In the genomic region with DNA sequence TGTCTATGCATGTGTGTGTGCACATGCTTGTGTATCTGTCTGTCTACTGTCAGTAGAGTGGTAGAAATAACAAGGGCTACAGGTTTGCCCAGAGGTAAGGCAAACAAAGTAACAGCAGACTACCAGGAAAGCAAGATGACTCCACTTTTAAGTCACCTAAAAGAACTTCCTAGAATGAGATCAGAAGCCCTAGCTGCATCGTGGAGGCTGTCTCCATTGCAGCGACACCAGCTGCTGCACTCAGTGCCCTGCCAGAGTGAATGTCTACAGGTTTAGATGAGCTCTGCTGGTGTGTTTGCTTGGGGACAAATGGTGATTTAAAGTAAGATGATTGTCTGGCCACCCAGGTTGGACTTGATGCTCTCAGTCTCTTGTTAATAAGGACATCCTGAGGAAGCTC, we compare ENCODE assay signal across 20 mouse cellular contexts. TPM values are rescaled to one million over a fixed set of nuclear protein-coding genes. Genes with fewer than 3 reads are reported as not detected.
DNase-seq lines count a peak whose midpoint lies in the region; ATAC-seq lines count a peak whose summit lies in the region.
"Had no signal": no experiment of that assay in that cellular context is flagged by ENCODE, and none has a peak within 500 bp of the region (broad histone marks: within the 10 kb centered on the region; RNA-seq: fewer than 3 reads in every experiment).

No protein-coding gene starts in this region.

- H3K4me1 ChIP-seq in midbrain, embryonic 16.5 days (ENCODE audit: control insufficient read depth, insufficient read depth, low read length): no peaks in the 10 kb centered on the region
- H3K4me1 ChIP-seq: embryonic facial prominence, embryonic 15.5 days; forebrain, embryonic 12.5 days; heart, embryonic 13.5 days; hindbrain, embryonic 12.5 days had no signal

- intact Hi-C loops in heart, postnatal 36 days (cut with DNase I): no loop called here

- no peak overlapping the region for H3K4me2 ChIP-seq in midbrain, embryonic 16.5 days (ENCODE audit: low read length)
- H3K4me2 ChIP-seq: embryonic facial prominence, embryonic 15.5 days; forebrain, embryonic 12.5 days; heart, embryonic 13.5 days; hindbrain, embryonic 12.5 days had no signal

- H3K36me3 ChIP-seq in midbrain, embryonic 16.5 days (ENCODE audit: control insufficient read depth, insufficient read depth, low read length): no peaks in the 10 kb centered on the region
- H3K36me3 ChIP-seq: embryonic facial prominence, embryonic 15.5 days; forebrain, embryonic 12.5 days; G1E; heart, embryonic 13.5 days; hindbrain, embryonic 12.5 days had no signal

- no peak overlapping the region for H3K9ac ChIP-seq in midbrain, embryonic 16.5 days (ENCODE audit: low read depth, low read length)
- H3K9ac ChIP-seq: embryonic facial prominence, embryonic 15.5 days; forebrain, embryonic 12.5 days; forebrain, postnatal 0 days; heart, embryonic 13.5 days; hindbrain, embryonic 12.5 days had no signal

- no peaks in the 10 kb centered on the region for H3K27me3 ChIP-seq in midbrain, embryonic 16.5 days (ENCODE audit: control insufficient read depth, insufficient read depth, low read depth, low read length)
- H3K27me3 ChIP-seq: embryonic facial prominence, embryonic 15.5 days; forebrain, embryonic 12.5 days; heart, embryonic 13.5 days; hindbrain, embryonic 12.5 days had no signal

- H3K27ac ChIP-seq in midbrain, embryonic 16.5 days (ENCODE audit: low read length): no peak overlapping the region
- H3K27ac ChIP-seq: embryonic facial prominence, embryonic 15.5 days; forebrain, embryonic 12.5 days; heart, embryonic 13.5 days; hindbrain, embryonic 12.5 days had no signal

- DNase-seq in heart, adult 11 months: peak; percentile 21
- DNase-seq in heart, postnatal 36 days: no peak
- peak; percentile 61 for DNase-seq in naive thymus-derived CD4-positive, alpha-beta T cell, adult 2 months (ENCODE audit: low read depth)
- peak; percentile 44 for DNase-seq in thymus, postnatal 25 days
- DNase-seq in ovary, adult 18-20 months (ENCODE audit: low spot score): no peak
- no peak for DNase-seq in urinary bladder, adult 18-20 months (ENCODE audit: low spot score in 2 of 2)
- DNase-seq: cerebellum, adult 11 months; cerebellum, adult 8-10 months; embryo, embryonic 11 days; forebrain, postnatal 0 days; gastrocnemius, postnatal 14 days; heart, postnatal 4 days had no signal

- no peaks in the 10 kb centered on the region for H3K9me3 ChIP-seq in midbrain, embryonic 16.5 days (replicated peaks; ENCODE audit: control insufficient read depth, low read length, poor library complexity, severe bottlenecking)
- H3K9me3 ChIP-seq: embryonic facial prominence, embryonic 15.5 days; forebrain, embryonic 12.5 days; heart, embryonic 13.5 days; hindbrain, embryonic 12.5 days had no signal

- no peak overlapping the region for H3K4me3 ChIP-seq in midbrain, embryonic 16.5 days (ENCODE audit: low read depth, low read length)
- H3K4me3 ChIP-seq: embryonic facial prominence, embryonic 15.5 days; erythroblast, embryonic 14.5 days; forebrain, embryonic 12.5 days; heart, embryonic 13.5 days; hindbrain, embryonic 12.5 days had no signal

- ATAC-seq in midbrain, embryonic 16.5 days: no peak
- ATAC-seq: forebrain, postnatal 0 days; hindbrain, embryonic 16.5 days had no signal

- WGBS in midbrain, embryonic 16.5 days: 83% methylated on average over 2 of the region's 2 CpGs

RNA-seq across cellular contexts. Expression of gene Dusp10, which starts 50.6 kb away (rescaled TPM):
- 1 to 10 TPM; 4.6 to 9.2 TPM for total RNA-seq in heart, postnatal 36 days (2021)
- 4.9 and 5.2 TPM in 2 replicates for polyA plus RNA-seq in midbrain, embryonic 16.5 days (2015; fragmentation: Nextera tagmentation; extraction: Ambion mirVana)
- polyA plus RNA-seq: G1E had no signal

Comparison
In these comparisons a context has a peak if more than half of its experiments do, and no peak if none do; other contexts are left out.
1. DNase-seq: peak in heart, adult 11 months (single experiment), naive thymus-derived CD4-positive, alpha-beta T cell, adult 2 months (single experiment) and thymus, postnatal 25 days (single experiment); none in heart, postnatal 36 days (0 of 2), ovary, adult 18-20 months (single experiment) and urinary bladder, adult 18-20 months (0 of 2).